Mouse (Mus musculus) left cerebral cortex, postnatal 10 days (tissue): ENCODE results near the gene Gm4301. TPM values are rescaled to one million over a fixed set of nuclear protein-coding genes. Genes with fewer than 3 reads are reported as not detected.
"Not testable (repeated sequence)": the region's sequence is repeated elsewhere in the genome, so short reads cannot be mapped to it uniquely, and the experiment has no call there.

ENCODE experiments used
- DNase-seq, 2 experiments: peaks; one replicate each; pipeline ENCODE4 v3.0.0; 2021 to 2022; ENCODE audit warnings: low spot score in 2 of 2, mixed read lengths in 1 of 2; ENCODE audit errors: extremely low spot score in 1 of 2
- intact Hi-C: fragments of 180-260 bp; cut with DNase I; formaldehyde crosslinking; loops from one replicate; pipeline ENCODE4 v1.15.1; 2025
- total RNA-seq, 2 experiments: library from RNA; stranded (reverse); gene quantifications; 2 replicates each; pipeline ENCODE4 v1.2.3; 2021

Gene Gm4301
- total RNA-seq: not detected

DNA sequence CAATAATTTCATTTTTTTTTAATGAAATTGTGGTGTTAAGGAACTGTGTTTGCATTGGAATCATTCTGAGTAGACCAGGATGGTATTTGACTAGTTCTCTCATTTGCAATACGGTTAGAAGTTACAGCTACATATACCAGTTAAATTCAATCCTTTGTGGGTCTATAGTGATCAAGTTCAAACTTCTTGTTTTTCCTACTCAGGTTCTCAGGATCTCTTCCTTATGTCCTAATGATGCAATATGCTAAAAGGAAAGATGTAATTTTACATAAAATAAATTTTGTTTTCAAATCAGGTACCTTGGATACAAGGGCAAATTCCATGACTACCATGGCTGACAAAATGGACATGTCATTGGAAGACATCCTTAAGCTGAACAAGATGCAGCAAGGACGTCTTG lies at the start of gene Gm4301:
Gene Gm4301, plus strand, starts transcription at position 301 of the 400 bp plus-strand sequence.
- DNase-seq, intact Hi-C loops: not testable (repeated sequence)

DNA sequence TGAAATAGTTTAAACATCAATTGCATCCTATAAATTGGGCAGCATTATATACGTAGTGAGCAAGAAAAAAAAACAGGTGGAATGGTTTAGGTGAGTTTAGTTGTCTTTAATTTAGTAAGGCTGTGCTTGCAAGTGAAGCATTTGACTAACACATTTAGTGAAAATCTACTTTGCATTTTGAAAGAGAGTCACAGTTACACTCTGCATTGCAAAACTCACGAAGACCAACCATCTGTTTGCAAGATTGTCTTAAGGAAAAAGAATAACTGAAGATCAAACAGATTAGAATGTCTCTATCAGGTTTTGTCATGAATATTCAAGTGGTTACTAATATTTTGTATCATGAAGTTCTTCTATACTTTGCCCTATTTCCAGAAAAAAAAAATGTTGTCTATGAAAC lies 39.4 kb upstream of the Gm4301 start:
- intact Hi-C loops: no loop called here
- no peak for DNase-seq

- DNase-seq, intact Hi-C loops: not testable (repeated sequence)
These were observed 35.4 kb upstream of the Gm4301 start for GRCm38 (mm10) chr10:100300106-100300505.

DNA sequence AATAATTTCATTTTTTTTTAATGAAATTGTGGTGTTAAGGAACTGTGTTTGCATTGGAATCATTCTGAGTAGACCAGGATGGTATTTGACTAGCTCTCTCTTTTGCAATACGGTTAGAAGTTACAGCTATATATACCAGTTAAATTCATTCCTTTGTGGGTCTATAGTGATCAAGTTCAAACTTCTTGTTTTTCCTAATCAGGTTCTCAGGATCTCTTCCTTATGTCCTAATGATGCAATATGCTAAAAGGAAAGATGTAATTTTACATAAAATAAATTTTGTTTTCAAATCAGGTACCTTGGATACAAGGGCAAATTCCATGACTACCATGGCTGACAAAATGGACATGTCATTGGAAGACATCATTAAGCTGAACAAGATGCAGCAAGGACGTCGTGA lies 5.1 kb downstream of the Gm4301 start, which contains the start of gene Gm4302:
Gene Gm4302, plus strand, starts transcription at position 301 of the 400 bp plus-strand sequence.
- intact Hi-C loops, DNase-seq: not testable (repeated sequence)

- DNase-seq, intact Hi-C loops: not testable (repeated sequence)
These were observed 10.2 kb downstream of the Gm4301 start, which contains the start of gene Gm4303 for GRCm38 (mm10) chr10:100345672-100346071. TSS of gene Gm4303 (plus strand) at chr10:100345972.

GRCm38 (mm10) chr10:100350793-100351192 lies 15.3 kb downstream of the Gm4301 start, which contains the start of gene Gm4305:
TSS of gene Gm4305 (plus strand) at chr10:100351093.
- intact Hi-C loops, DNase-seq: not testable (repeated sequence)

DNA sequence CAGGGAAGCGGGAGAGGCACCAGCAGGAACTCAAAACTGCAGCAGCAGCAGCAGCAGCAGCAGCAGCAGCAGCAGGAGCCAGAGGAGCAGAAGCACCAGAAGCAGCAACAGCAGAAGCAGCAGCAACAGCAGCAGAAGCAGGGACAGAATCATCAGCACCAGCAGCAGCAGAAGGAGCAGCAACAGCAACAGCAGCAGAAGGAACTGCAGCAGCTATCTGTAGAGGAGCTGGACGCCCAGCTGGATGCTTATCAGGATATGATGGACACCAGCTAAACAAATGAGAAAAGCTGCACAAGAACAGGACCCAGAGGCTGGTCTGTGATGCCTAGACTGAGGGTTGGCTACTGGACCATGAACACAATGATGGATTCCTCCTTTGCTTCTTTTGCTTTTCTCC lies 21.4 kb downstream of the Gm4301 start:
- intact Hi-C loops: not testable (repeated sequence)
- DNase-seq: peak; percentile 4 to 12

- intact Hi-C loops, DNase-seq: not testable (repeated sequence)
These were observed 25.6 kb downstream of the Gm4301 start, which contains the start of gene Gm4307 for GRCm38 (mm10) chr10:100361038-100361437. TSS of gene Gm4307 (plus strand) at chr10:100361338.

DNA sequence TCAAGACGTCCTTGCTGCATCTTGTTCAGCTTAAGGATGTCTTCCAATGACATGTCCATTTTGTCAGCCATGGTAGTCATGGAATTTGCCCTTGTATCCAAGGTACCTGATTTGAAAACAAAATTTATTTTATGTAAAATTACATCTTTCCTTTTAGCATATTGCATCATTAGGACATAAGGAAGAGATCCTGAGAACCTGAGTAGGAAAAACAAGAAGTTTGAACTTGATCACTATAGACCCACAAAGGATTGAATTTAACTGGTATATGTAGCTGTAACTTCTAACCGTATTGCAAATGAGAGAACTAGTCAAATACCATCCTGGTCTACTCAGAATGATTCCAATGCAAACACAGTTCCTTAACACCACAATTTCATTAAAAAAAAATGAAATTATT lies 47.0 kb downstream of the Gm4301 start, which contains the start of gene Gm4312:
Gene Gm4312, minus strand, starts transcription at position 101 of the 400 bp plus-strand sequence.
- DNase-seq, intact Hi-C loops: not testable (repeated sequence)

Other genes with a start within 250 kb of the Gm4301 start
- not detected for gene Gm4302, start 5.2 kb downstream of the Gm4301 start, total RNA-seq
- gene Gm4303, start 10.3 kb downstream of the Gm4301 start, total RNA-seq: not detected
- gene Gm4305, start 15.4 kb downstream of the Gm4301 start, total RNA-seq: not detected
- gene Gm4307, start 25.7 kb downstream of the Gm4301 start, total RNA-seq: not detected
- not detected for gene Gm4312, start 46.9 kb downstream of the Gm4301 start, total RNA-seq
- 1 to 10 TPM; 9.2 to 10.0 TPM for gene Tmtc3, start 151.7 kb downstream of the Gm4301 start, total RNA-seq
- 10 to 100 TPM in 1 of 2 experiments, 1 to 10 TPM in 1; 9.9 to 10.7 TPM for gene Cep290, start 151.9 kb downstream of the Gm4301 start, total RNA-seq